Mouse (Mus musculus) forebrain, embryonic 11.5 days (tissue): ENCODE measurements around the gene Gm26992. TPM values are rescaled to one million over a fixed set of nuclear protein-coding genes. Genes with fewer than 3 reads are reported as not detected.

Source experiments
- ATAC-seq: fragments of 200-750 bp; cut with Nextera tagmentation; replicated peaks from 2 replicates; pipeline ENCODE4 v1.8.0; 2017; ENCODE audit warnings: moderate TSS enrichment; ENCODE audit not compliant: low FRiP score
- DNase-seq: peaks from one replicate; pipeline ENCODE4 v3.0.0-alpha.2; 2017; ENCODE audit warnings: low spot score
- H3K27ac ChIP-seq: fragments of 300-500 bp; sonication (generic); 2 replicates; pipeline ENCODE4 v1.5.1; 2014; ENCODE audit warnings: low read depth, low read length
- H3K27me3 ChIP-seq: fragments of 300-500 bp; sonication (generic); 2 replicates; pipeline ENCODE4 v1.6.1; 2014; ENCODE audit warnings: mild to moderate bottlenecking, low read length, mixed read lengths; ENCODE audit not compliant: control insufficient read depth, insufficient read depth
- H3K36me3 ChIP-seq: fragments of 300-500 bp; sonication (generic); 2 replicates; pipeline ENCODE4 v1.6.1; 2014; ENCODE audit warnings: mild to moderate bottlenecking, low read length, moderate library complexity, mixed read lengths; ENCODE audit not compliant: control insufficient read depth, insufficient read depth
- H3K4me1 ChIP-seq: fragments of 300-500 bp; sonication (generic); replicated peaks from 2 replicates; pipeline ENCODE4 v1.6.1; 2014; ENCODE audit warnings: low read length, mixed read lengths; ENCODE audit not compliant: control insufficient read depth, insufficient read depth
- H3K4me2 ChIP-seq: fragments of 300-500 bp; sonication (generic); 2 replicates; pipeline ENCODE4 v1.6.1; 2014; ENCODE audit warnings: low read depth, mild to moderate bottlenecking, low read length, moderate library complexity, mixed read lengths; ENCODE audit not compliant: severe bottlenecking
- H3K4me3 ChIP-seq: fragments of 300-500 bp; sonication (generic); 2 replicates; pipeline ENCODE4 v1.5.1; 2014; ENCODE audit warnings: low read depth, low read length
- H3K9ac ChIP-seq: fragments of 300-500 bp; sonication (generic); 2 replicates; pipeline ENCODE4 v1.6.1; 2014; ENCODE audit warnings: low read length
- H3K9me3 ChIP-seq: fragments of 300-500 bp; sonication (generic); 2 replicates; pipeline ENCODE4 v1.6.1; 2016; ENCODE audit warnings: low read length, mixed read lengths; ENCODE audit not compliant: control insufficient read depth
- WGBS: fragments of 180-500 bp; shearing (Covaris S2); extraction: QIAGEN DNeasy Blood & Tissue Kit; methylation state at CpG from one replicate; pipeline ENCODE4 v1.1.7; 2014; 5-methylcytosine and 5-hydroxymethylcytosine counted together
- polyA plus RNA-seq: library from polyadenylated mRNA; unstranded; fragments of >200 nt; fragmentation: Nextera tagmentation; extraction: Ambion mirVana; gene quantifications from 2 replicates; pipeline ENCODE4 v1.2.1, GENCODE M21; 2014

Gm26992 gene
- polyA plus RNA-seq, 1 experiment from 2014 or later: not detected

GRCm38 (mm10) chrX:103518798-103519197 is 97.0 kb downstream of the Gm26992 start:
- Histone ChIP-seq H3K4me1 (no peaks in the 10 kb centered on the region), H3K9ac (no peak overlapping the region), H3K4me2 (no peak overlapping the region), H3K27me3 (no peaks in the 10 kb centered on the region), H3K9me3 (no peaks in the 10 kb centered on the region), H3K36me3 (no peaks in the 10 kb centered on the region), H3K27ac (no peak overlapping the region), H3K4me3 (no peak overlapping the region)
- no peak for DNase-seq
- ATAC-seq: no peak
- 96% methylated on average over 2 of the region's 2 CpGs for WGBS

GRCm38 (mm10) chrX:103519547-103519946 is 97.7 kb downstream of the Gm26992 start:
- no peak overlapping the region for H3K4me3 ChIP-seq
- WGBS: 86% methylated on average over 3 of the region's 3 CpGs
- H3K27me3 ChIP-seq: no peaks in the 10 kb centered on the region

GRCm38 (mm10) chrX:103521221-103521716 is 99.5 kb downstream of the Gm26992 start:
- H3K27ac ChIP-seq: no peak overlapping the region
- H3K36me3 ChIP-seq: no peaks in the 10 kb centered on the region
- no peak overlapping the region for H3K4me2 ChIP-seq
- WGBS: 44% methylated on average over 4 of the region's 4 CpGs
- no peaks in the 10 kb centered on the region for H3K27me3 ChIP-seq
- DNase-seq: no peak
- H3K4me3 ChIP-seq: no peak overlapping the region
- no peak for ATAC-seq
- no peaks in the 10 kb centered on the region for H3K4me1 ChIP-seq
- no peaks in the 10 kb centered on the region for H3K9me3 ChIP-seq
- no peak overlapping the region for H3K9ac ChIP-seq

More at GRCm38 (mm10) chrX:103519547-103519946, 97.7 kb downstream of the Gm26992 start:
- no peaks in the 10 kb centered on the region for H3K36me3 ChIP-seq
- H3K9me3 ChIP-seq: no peaks in the 10 kb centered on the region
- no peak overlapping the region for H3K4me2 ChIP-seq
- no peak for ATAC-seq
- H3K9ac ChIP-seq: no peak overlapping the region
- no peak for DNase-seq
- no peaks in the 10 kb centered on the region for H3K4me1 ChIP-seq
- H3K27ac ChIP-seq: no peak overlapping the region

DNA sequence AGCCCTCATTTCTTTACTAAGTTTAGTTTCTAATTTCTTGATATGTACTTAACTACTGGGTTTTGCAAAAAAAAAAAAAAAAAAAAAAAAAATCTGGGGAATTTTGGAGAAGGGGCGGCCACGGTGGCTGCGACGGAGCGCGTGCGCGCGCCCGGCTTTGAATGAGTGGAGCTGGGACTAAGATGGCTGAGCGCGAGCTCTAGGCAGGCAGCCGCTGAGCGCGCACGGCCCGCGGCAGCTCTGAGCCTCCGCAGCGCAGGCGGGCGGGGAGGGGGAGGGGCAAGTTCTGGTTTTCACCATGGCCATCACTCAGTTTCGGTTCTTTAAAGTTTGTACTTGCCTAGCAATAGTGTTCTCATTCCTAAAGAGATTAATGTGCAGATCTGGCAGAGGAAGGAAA is 107.4 kb downstream of the Gm26992 start:
- Histone ChIP-seq H3K9me3 (no peaks in the 10 kb centered on the region), H3K27me3 (no peaks in the 10 kb centered on the region), H3K27ac (no peak overlapping the region), H3K36me3 (no peaks in the 10 kb centered on the region), H3K4me2 (peak overlapping the region; percentile 18; the same call in 1 of the 2 replicates), H3K4me3 (no peak overlapping the region), H3K9ac (no peak overlapping the region), H3K4me1 (0 out of 2 replicates have a peak, but pooled peaks cover 2% of the 10 kb centered on the region)
- DNase-seq (peak; percentile 85), ATAC-seq (peak; percentile 52)
- 12% methylated on average over 23 of the region's 23 CpGs for WGBS

Other genes starting within 250 kb of the Gm26992 start
- gene Nap1l2, start 235.4 kb upstream of the Gm26992 start, polyA plus RNA-seq: 12.2 and 13.6 TPM in 2 replicates
- gene Cdx4, start 100.6 kb upstream of the Gm26992 start, polyA plus RNA-seq: not detected in 2 replicates
- gene Chic1, start 65.5 kb upstream of the Gm26992 start, polyA plus RNA-seq: 6.1 and 7.4 TPM in 2 replicates
- 0.35 and 0.40 TPM in 2 replicates for gene Tsx, start 7.5 kb upstream of the Gm26992 start, polyA plus RNA-seq
- gene Zcchc13, start 208.6 kb downstream of the Gm26992 start, polyA plus RNA-seq: not detected in 2 replicates